Mouse (Mus musculus) fat pad, adult 2 months (tissue): ENCODE data around the gene Atp13a5.

Source experiments
- DNase-seq: peaks from one replicate; pipeline ENCODE4 v3.0.0-alpha.2; 2011; ENCODE audit warnings: low read depth, low spot score; ENCODE audit errors: extremely low read depth

The Atp13a5 gene

DNA sequence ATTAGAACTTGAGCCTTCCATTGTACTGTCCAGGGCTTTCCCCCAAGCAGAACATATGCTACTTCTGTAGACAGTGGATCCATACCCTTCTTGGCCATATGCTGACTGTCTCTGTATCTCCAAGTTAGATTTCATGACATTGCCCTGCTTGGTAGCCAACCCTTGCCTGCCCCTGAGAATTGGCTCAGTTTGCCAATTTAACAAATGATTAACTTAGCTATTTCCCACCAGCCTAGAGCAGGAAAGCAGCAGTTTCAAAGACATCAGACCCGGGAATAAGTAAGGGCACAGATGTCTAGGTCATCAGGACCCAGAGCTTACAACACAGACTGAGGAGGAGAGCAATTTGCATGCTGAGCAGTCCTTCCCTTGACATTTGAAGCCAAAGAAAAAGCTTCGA, 173.0 kb downstream of the Atp13a5 start:
- no peak for DNase-seq

DNA sequence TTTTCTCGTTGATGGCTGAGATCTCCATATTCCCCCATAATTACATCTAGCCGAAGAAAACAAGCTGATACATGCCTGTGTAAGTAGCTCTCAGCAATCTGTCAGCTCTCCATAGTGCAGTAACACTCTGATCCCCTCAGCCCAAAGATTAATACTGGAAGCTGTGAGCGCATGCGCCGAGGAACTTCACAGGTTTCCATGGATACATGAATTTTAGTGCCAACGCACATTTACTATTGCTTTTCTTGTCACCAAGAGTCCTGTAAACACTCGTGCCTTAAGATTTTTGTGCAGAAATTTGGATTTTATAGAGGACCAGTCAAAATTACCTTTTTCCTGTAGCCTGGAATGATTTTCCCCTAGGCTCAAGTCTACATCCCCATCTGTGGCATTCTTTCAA, 173.7 kb downstream of the Atp13a5 start:
- no peak for DNase-seq

DNA sequence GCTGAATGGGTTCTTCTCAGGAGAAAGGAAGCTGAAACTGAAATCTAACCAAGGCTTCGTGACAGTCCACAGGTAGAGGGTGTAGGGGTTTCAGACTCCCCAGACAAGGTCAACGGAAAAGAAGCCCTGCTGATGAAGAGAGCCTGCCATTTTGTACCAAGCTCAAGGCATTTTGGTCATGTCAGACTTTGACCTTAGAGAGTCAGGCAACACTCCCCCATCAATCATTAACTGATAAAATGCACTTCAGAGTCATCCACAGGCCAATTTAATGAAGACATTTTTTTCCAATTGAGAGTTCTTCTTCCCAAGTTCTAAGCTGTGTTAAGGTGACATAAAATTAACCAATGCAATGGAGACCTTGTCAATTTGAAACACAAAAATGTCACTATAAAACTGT, 177.4 kb downstream of the Atp13a5 start:
- no peak for DNase-seq

DNA sequence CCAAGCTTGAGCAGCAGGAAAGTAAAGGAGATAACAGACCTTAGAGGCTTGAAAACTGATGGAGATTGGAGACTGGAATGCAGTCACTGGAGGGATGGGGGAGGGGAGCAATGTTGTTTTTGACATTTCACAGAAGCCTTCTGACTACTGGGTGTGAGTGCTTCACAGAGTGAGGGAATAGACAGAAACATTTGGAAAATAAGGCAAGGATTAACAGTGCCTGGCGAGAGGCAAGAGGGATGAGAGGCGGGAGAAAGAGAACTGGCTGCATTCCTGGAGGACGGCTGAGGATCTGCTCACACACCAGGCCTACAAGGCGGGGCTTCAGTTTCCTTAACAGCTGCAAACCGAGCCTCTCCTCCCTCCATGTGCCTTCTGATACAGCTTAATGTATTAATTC, 180.1 kb downstream of the Atp13a5 start:
- no peak for DNase-seq

DNA sequence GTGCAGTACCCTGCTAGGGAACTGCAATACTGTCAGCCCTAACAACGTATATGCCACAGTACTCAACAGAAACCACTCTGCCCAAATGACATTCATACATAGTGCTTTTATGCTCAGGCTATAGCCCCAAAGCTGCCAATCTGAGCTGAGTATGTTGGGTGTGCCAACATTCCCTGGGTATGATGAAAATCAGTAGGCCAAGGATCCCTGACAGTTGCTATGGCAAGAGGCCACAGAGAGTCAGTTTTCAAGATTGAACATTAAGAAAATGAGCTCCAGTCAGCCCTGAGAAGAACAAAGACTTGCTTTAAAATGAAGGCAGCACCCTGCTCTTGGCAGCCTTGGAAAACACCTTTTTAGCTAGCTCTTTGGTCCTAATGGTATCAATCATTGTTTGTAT, 183.4 kb downstream of the Atp13a5 start:
- DNase-seq, result no peak

DNA sequence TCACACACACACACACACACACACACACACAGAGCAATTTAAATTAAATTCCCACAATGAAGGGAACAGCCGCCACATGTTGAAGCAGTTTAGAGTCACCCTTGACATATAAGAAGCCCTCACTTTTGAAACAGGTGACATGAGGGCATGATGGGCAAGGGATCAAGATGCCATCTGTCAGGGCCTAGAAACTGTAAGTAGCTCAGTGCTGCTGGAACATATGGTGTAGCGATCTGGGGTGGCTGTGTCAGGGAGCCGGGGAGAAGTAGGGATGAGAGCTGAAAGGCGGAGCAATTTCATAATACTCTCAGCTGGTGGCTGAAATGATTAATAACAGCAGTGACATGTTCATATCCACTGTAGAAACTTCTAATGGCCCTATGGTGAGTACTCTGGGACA, 184.6 kb downstream of the Atp13a5 start:
- DNase-seq, result no peak

DNA sequence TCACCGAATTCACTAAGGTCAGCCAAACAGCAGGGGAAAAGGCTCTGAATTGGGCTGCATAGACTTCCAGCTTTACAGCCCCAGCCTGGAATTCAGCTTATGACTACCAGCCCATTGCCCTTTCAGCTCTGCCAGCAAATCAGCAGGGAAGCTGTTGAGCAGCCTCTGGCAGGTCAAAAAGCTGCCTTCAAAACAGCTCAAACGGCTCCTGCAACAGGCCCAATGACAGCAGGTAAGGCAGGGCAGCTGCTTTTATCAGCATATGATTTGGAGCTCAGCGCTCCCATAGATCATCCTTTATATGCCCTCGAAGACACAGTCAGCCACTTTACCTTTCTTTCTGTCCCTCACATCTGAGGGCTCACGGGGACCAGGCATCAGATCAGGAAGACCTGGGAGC, 185.6 kb downstream of the Atp13a5 start:
- no peak for DNase-seq
